Mouse (Mus musculus): Measurements from ENCODE around the gene Rnh1.

The Rnh1 gene

GRCm38 (mm10) chr7:141172116-141173006 lies at the start of gene Rnh1:
Gene Rnh1, minus strand, starts transcription at chr7:141172857.
- peak; percentile 96 for DNase-seq (ENCODE audit: low read depth, low spot score)

- DNase-seq (ENCODE audit: low read depth, low spot score), result no peak
Measured at GRCm38 (mm10) chr7:141222126-141222467, 49.4 kb upstream of the Rnh1 start.

GRCm38 (mm10) chr7:141221249-141222125 lies 48.8 kb upstream of the Rnh1 start:
- DNase-seq (ENCODE audit: low read depth, low spot score), result peak; percentile 99

DNA sequence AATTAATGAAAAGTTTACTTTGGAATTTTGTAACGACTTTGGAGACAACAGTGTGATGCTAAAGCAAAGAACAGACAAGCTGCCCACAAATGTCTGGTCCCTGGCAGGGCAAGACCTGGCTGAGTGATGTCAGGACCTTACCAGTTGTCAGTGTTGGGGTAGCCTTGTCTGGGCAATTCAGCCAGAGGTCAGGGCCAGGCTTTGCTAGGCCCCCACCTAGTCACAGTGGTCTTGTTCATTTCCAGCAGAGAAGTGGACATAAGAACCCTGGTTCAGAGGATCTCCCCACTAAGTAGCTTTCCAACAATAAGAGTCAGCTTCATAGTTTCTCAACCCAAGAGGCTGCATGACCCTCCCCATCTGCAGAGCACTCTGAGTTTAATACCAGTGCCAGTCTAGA lies 47.7 kb upstream of the Rnh1 start:
- no peak for DNase-seq (ENCODE audit: low read depth, low spot score)

DNA sequence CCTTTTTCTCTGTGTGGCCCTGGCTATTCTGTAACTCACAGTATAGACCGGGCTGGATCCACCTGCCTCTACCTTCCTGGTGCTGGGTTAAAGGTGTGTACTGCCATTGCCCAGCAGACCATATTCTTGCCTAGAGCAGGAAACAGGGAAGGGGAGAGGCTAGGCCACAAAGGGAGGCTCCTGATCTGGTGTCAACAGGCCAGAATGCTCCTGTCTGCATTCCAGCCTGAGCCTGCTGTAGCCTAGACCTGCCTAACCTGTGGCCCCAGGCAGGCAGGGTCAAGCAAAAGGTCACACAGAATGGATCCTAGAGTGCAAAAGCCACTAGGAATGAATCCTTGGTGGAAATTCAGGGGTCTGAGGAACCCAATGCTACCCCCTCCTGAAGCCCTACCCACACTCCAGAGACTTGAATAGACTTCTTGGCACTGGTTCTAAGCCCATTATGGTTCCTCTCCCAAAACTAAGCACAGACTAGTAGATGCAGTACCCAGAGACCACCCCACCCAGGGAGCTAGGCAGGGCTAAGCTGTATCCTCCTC lies 47.0 kb upstream of the Rnh1 start:
- DNase-seq (ENCODE audit: low read depth, low spot score), result peak; percentile 62

DNA sequence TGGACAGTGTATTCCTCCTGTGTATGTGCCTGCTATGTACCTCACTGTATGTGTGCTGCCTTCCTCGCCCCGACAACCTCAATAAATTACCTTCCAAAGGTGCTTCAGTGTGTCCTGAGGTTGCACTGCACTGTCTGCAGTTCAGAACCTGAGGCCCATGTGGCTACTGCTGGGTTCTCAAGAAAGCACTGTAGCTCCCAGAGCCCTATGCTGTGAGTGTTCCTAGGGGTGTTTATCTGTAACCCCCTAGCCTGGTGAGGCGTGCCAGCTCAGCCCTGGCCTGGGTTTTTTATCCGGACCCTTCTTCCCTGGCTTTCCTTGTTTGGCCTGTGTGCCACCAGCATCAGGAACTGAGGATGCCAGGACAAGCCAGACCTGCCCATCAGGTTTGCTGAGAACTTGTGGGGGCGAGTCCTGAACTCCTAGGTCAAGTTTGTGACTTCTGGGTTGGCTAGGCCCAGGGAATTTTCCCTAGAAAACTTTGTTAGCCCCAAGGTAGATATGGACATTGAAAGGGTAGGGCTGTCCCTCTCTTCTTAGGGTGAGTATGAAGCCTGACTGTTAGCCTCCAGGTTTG lies 46.0 kb upstream of the Rnh1 start:
- DNase-seq (ENCODE audit: low read depth, low spot score), result no peak

GRCm38 (mm10) chr7:141218141-141218540 lies 45.5 kb upstream of the Rnh1 start:
- no peak for DNase-seq (ENCODE audit: low read depth, low spot score)

DNA sequence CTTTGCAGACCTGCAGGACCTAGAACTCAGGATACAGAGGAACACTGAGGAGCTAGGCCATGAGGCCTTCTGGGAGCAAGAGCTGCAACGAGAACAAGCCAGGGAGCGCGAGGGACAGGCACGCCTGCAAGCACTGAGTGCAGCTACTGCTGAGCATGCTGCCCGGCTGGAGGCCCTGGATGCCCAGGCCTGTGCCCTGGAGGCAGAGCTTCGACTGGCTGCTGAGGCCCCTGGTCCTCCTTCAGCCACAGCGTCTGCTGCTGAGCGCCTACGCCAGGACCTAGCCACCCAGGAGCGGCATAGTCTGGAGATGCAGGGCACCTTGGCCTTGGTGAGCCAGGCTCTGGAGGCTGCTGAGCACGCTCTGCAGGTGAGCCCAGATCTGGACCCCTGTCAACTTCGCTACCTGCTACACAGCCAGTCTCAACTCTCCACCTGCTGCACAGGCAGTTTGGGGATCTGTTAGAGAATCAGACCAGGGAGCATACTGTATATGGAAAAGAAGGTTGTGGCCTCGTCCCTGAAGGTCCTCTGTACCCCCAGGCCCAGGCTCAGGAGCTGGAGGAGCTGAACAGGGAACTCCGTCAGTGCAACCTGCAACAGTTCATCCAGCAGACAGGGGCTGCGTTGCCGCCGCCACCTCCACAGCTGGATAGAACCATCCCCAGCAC lies 44.8 kb upstream of the Rnh1 start:
- no peak for DNase-seq (ENCODE audit: low read depth, low spot score)

DNA sequence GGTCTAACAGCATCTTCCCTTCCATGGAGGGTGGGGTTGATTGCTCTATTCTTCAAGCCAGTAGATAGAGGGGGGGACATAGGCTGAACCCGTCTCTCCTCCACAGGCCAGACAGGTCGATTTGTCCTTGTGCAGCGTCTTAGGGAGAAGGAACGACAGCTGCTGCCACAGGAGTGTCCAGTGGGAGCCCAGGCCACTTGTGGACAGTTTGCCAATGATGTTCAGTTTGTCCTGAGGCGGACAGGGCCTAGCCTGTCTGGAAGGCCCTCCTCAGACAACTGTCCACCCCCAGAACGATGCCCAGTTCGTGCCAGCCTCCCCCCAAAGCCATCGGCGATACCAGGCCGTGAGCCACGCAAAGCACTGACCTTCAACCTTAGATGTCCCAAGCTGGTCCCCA lies 44.2 kb upstream of the Rnh1 start:
- DNase-seq (ENCODE audit: low read depth, low spot score), result no peak

DNA sequence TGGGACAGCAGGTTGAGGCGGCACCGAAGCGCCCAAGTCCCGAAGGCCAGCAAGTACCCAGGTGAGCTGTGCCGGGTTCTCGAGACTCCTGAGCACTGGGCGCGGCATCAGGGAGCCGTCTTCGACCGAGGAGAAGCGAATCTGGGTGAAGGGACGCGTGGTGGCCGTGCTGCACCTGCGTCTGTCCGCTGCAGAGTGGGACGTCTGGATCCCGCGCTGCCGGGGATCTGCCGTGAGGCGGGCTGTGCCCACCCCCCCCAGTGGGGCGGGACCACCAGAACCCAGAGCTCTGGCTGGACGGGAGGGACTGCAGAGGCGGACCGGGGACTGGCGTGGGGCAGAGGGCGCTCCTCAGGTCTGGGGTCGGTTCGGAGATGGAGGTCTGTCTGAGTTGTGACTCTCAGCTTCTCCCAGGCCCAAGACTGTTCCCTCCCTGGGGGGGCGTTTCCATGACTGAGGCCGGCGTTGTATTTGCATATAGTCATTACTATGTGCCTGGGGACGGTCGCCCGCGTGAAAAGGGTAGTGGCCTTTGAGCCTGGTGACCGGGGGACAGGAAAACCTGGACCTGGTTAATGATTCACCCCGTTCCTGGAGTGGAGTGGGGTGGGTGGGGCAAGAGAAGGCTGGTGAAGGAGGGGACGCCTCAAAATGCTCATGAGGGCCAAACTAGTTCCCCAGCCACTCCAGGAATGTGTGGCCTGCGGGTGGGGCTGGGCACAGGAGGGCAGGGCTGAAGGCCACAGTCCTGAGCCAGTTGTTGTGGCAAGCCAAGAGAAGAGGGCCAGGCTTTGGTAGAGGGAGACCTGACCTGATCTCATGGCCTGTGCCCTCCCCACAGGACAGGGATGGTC lies 43.5 kb upstream of the Rnh1 start:
- DNase-seq (ENCODE audit: low read depth, low spot score), result peak; percentile 83

DNA sequence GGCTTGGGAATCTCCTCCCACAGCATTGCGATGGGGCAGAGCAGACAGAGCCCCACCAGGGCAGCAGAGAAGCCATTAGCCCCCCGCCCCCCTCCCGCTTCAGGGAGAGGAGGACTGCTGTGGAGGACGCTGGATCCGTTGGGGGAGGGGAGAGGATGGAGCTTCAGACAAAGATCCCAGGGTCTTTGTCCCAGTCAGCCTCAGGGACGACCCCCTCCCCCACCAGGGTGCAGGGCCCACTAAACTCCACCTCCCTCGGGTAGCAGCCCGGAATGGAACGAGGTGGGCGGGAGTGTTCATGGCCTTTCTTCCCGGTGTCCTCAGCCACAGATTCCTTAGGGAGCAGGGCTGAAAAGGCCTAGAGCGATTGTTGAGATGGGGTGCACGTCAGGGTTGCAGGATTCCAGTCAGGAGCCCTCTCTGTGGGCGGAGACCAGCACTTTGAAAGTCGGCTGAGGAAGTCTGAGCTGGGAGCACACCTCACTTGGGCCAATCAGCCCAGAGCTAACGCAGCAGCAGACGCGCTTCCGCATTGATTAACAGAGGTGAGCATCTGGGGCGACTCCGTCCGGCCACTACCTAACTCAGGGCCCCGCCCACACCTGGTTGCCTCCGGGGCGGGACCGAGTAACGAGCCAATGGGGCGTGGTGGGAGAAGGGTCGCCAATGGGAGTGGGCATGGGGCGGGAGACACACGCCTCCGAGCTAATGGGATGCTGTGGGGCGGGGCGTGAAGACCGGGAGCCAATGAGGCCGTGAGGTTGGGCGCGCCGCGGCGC lies 42.6 kb upstream of the Rnh1 start, which contains the start of gene Rassf7:
Gene Rassf7, plus strand, starts transcription at position 760 of the 779 bp plus-strand sequence.
- peak; percentile 100 for DNase-seq (ENCODE audit: low read depth, low spot score)

DNA sequence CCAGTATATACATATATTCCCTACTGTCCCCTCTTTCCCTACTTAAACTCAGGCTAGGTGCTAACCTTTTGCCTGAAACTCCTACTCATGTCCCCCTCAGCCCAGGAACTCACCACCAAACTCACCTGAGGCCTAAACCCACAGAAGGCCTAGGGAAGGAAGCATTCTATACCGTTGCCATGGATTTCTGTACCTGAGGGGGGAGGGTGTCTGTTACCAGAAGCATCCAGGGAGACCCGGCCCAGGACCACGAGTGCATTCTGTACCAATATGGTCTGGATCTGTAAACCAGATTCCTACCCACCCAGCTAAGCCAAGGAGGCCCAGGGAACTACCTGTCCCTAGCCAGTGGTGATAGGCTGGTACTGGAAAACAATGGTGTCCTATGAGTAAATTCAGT lies 41.7 kb upstream of the Rnh1 start:
- no peak for DNase-seq (ENCODE audit: low read depth, low spot score)

DNA sequence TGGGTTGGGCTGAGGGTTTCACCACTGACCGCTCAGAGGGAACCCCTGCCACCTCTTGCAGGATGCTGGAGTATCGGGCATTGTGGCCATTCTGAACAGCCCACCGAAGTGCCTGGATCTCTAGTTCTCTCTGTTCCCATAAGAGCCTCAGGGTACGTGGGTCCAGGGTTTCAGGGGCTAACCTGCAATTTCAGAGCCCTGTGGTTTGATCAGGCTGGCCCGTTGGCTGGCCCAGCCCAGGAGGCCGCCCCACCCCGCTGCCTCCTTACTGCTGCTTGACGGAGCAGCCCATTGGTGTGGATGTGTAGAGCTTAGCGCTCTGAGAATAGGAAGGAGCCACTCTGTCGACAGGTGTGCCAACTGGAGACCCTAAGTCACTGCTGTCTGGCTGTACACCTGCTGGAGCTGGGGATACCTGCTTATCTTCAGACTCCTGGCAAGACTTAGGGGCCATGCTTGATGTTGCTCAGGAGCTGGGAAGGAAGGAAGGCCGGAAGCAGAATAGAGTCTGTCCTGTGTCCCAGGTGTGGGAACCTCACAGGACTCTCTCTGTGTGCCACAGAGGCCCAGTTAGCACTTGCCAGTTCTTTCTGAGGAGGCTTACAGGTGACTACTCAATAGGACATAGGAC lies 41.1 kb upstream of the Rnh1 start, which contains the start of gene Lmntd2:
Gene Lmntd2, minus strand, starts transcription at position 476 of the 631 bp plus-strand sequence.
- DNase-seq (ENCODE audit: low read depth, low spot score), result no peak

DNA sequence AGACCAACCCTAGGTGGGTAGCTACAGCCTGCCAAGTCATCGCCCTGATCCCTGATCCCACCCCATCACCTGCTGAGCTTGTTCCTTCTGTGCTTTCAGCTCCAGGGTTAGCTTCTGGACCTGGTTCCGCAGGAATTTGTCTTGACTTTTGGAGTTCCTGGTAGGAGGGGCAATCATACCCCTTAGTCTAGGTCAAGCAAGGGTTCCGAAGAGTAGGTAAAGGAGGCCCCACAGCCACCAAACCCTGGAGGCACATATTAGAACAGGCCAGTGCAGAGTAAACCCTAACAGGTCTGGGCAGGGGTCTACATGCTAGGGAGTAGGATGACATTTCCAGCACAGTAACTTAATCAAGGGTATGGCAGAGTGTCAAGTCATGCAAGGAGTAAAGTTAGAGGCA lies 40.5 kb upstream of the Rnh1 start:
- no peak for DNase-seq (ENCODE audit: low read depth, low spot score)

DNA sequence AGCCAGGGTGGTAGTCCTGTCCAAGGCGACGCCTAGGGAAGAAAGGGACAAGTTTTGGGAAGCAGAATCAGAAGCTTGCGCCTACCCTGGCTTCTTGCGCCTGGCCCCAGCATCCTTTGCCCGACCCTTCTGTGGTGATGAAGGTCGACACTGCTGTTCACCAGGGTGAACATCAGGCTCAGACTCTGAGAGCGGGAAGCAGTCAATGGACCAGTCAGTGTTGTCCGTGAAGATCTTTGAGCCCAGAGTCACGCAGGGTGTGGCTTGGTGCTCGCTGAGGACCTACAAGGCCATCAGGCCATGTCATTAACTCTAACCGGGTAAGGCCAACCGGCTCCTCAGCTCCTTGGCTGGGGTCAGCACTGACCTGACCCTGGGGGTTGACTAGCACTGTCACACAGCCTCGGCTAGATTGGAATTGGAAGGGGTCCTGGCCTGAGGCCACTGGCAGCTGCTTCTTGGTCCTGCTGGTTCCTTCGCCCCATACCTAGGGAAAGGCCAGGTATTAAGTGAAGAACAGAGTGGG lies 38.0 kb upstream of the Rnh1 start:
- no peak for DNase-seq (ENCODE audit: low read depth, low spot score)

DNA sequence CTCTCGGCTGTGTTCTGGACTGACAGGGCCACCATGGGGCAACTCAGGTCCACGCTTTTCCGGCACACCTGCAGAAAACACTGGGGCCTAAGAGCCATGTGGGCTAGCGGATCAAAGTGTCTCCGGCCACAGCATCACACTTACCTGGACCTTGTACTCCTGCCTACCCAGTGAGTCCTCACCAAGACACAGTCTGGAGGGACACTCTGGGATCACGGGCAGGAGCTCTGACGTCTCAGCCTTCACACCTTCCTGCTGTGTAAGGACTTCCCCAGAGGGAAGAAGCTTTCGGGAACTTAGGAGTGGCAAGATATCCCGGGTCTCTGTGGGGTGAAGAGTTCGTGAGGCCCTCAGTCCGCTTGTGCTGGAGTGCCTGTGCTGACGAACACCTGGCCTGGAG lies 37.5 kb upstream of the Rnh1 start:
- DNase-seq (ENCODE audit: low read depth, low spot score), result no peak

- no peak for DNase-seq (ENCODE audit: low read depth, low spot score)
Measured at GRCm38 (mm10) chr7:141209526-141209925, 36.9 kb upstream of the Rnh1 start.

- no peak for DNase-seq (ENCODE audit: low read depth, low spot score)
Measured at GRCm38 (mm10) chr7:141206182-141206937, 33.7 kb upstream of the Rnh1 start.

All from ZHBTc4 (cell line).